Mouse (Mus musculus) liver, embryonic 12.5 days (tissue): Measurements from ENCODE around the gene Mllt10. TPM values are rescaled to one million over a fixed set of nuclear protein-coding genes. Genes with fewer than 3 reads are reported as not detected.
"Not testable (repeated sequence)": the region's sequence is repeated elsewhere in the genome, so short reads cannot be mapped to it uniquely, and the experiment has no call there.

Source experiments
- ATAC-seq: fragments of 200-750 bp; cut with Nextera tagmentation; 2 replicates; pipeline ENCODE4 v1.8.0; 2017; ENCODE audit warnings: moderate number of reproducible peaks, mild to moderate bottlenecking, moderate library complexity
- H3K27ac ChIP-seq: fragments of 300-500 bp; sonication (generic); 2 replicates; pipeline ENCODE4 v1.5.1; 2016; ENCODE audit warnings: mild to moderate bottlenecking
- H3K27me3 ChIP-seq: fragments of 300-500 bp; sonication (generic); replicated peaks from 2 replicates; pipeline ENCODE4 v1.6.1; 2016; ENCODE audit warnings: mild to moderate bottlenecking, moderate library complexity
- H3K36me3 ChIP-seq: fragments of 300-500 bp; sonication (generic); 2 replicates; pipeline ENCODE4 v1.6.1; 2016; ENCODE audit warnings: mild to moderate bottlenecking, moderate library complexity
- H3K4me1 ChIP-seq: fragments of 300-500 bp; sonication (generic); 2 replicates; pipeline ENCODE4 v1.6.1; 2016
- H3K4me2 ChIP-seq: fragments of 300-500 bp; sonication (generic); 2 replicates; pipeline ENCODE4 v1.6.1; 2016; ENCODE audit warnings: mild to moderate bottlenecking, moderate library complexity
- H3K4me3 ChIP-seq: fragments of 300-500 bp; sonication (generic); 2 replicates; pipeline ENCODE4 v1.5.1; 2016; ENCODE audit warnings: mild to moderate bottlenecking, moderate library complexity
- H3K9ac ChIP-seq: fragments of 300-500 bp; sonication (generic); 2 replicates; pipeline ENCODE4 v1.6.1; 2016; ENCODE audit warnings: mild to moderate bottlenecking, moderate library complexity
- H3K9me3 ChIP-seq: fragments of 300-500 bp; sonication (generic); replicated peaks from 2 replicates; pipeline ENCODE4 v1.6.1; 2016; ENCODE audit warnings: mild to moderate bottlenecking, moderate library complexity
- WGBS: fragments of 180-500 bp; shearing (Covaris S2); methylation state at CpG from one replicate; pipeline ENCODE4 v1.1.7; 2016; ENCODE audit not compliant: insufficient replicate concordance; 5-methylcytosine and 5-hydroxymethylcytosine counted together
- polyA plus RNA-seq: library from polyadenylated mRNA; unstranded; fragments of >200 nt; fragmentation: Nextera tagmentation; extraction: Ambion mirVana; gene quantifications from 2 replicates; pipeline ENCODE4 v1.2.1, GENCODE M21; 2016

Gene Mllt10
- polyA plus RNA-seq, 1 experiment from 2014 or later = 39.2 TPM

DNA sequence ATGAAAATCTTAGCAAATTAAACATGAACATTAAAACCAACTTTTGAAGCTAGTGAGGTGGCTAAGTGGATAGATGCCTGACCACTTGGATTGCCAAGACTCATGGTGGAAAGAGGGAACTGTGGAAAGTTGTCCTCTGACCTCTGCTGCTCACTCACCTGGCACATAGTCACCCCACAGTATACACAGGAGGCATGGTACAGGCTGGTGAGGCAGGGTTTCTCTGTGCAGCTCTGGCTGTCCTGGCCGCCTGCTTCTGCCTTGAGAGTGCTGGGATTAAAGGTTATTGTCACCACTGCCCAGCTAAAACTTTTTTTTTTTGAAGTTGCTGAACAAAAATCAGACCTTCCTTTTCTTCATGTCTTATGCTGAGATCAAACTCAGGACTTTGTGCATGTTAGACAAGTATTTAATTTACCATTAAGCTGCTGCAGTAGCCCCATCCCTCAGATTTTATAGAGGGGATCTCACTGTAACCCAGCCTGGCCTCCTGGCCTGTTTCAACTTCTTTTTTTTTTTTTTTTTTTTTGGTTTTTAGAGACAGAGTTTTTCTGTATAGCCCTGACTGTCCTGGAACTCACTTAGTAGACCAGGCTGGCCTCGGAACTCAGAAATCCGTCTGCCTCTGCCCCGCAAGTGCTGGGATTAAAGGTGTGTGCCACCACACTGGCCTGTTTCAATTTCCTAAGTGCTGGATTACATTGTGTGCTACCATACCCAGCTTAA, 13.2 kb downstream of the Mllt10 start:
- Histone ChIP-seq H3K4me1 (peaks cover 21% of the 10 kb centered on the region), H3K9me3 (no peaks in the 10 kb centered on the region), H3K27ac (no peak overlapping the region), H3K4me3 (no peak overlapping the region), H3K4me2 (no peak overlapping the region), H3K36me3 (peaks cover 57% of the 10 kb centered on the region), H3K9ac (no peak overlapping the region), H3K27me3 (no peaks in the 10 kb centered on the region)
- no peak for ATAC-seq
- WGBS = 82% methylated on average over 4 of the region's 4 CpGs

DNA sequence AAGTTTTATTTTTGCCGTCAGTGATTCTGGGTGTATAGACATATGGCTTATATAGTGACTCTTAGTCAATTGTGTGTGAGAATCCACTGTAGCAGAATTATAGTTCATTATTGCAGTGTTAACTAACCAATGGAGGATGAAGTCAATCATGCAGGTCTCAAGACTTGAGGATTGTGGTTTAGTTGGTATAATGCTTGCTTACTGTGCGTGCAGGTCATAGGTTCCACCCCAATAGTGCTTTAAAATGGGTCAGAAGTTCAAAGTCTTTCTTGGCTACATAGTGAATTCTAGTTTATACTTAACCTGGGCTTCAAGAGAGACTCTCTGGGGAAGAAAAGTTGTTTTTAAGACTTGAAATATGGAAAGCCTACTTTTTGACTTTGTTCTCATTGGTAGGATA, 16.9 kb downstream of the Mllt10 start:
- Histone ChIP-seq H3K9ac (no peak overlapping the region), H3K4me3 (no peak overlapping the region), H3K27ac (no peak overlapping the region), H3K4me2 (no peak overlapping the region), H3K27me3 (no peaks in the 10 kb centered on the region), H3K4me1 (peaks cover 7% of the 10 kb centered on the region), H3K9me3 (no peaks in the 10 kb centered on the region), H3K36me3 (peaks cover 83% of the 10 kb centered on the region)
- ATAC-seq = no peak
- WGBS = 88% methylated on average over 2 of the region's 2 CpGs

DNA sequence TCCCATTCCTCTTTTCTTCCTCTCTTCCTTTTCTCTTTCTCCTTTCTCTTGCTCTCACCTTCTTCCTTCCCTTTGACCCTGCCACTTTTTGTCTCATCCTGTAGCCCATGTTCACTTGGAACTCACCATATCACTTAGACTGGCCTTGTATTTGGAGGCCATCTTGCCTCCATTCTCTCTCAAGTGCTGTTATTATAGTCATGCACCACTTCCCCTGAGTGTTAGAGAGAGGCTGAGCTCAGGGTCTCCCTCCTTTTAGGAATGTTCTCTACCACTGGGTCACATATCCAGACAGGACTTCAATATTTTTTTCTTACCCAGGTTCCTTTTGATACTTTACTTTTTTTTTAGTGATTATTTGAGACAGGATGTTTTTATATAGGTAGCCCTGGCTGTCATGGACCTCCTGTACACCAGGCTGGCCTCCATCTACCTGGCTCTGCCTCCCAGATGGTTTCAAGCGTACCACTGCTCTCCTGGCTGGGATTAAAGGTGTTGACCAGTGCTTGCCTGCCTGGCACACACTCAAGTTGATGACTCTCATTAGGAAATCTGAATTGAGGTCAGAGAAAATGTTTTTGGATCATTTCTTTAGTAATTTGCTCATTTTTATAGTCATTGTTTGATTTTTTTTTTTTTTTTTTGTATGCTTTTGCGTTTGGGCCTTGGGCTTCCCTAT, 25.3 kb downstream of the Mllt10 start:
- H3K27me3 ChIP-seq = no peaks in the 10 kb centered on the region
- H3K9ac ChIP-seq = no peak overlapping the region
- no peaks in the 10 kb centered on the region for H3K9me3 ChIP-seq
- H3K4me2 ChIP-seq = no peak overlapping the region
- H3K36me3 ChIP-seq = peaks cover 85% of the 10 kb centered on the region
- no peaks in the 10 kb centered on the region for H3K4me1 ChIP-seq
- no peak overlapping the region for H3K4me3 ChIP-seq
- no peak overlapping the region for H3K27ac ChIP-seq
- WGBS = 91% methylated on average over 2 of the region's 2 CpGs
- no peak for ATAC-seq

DNA sequence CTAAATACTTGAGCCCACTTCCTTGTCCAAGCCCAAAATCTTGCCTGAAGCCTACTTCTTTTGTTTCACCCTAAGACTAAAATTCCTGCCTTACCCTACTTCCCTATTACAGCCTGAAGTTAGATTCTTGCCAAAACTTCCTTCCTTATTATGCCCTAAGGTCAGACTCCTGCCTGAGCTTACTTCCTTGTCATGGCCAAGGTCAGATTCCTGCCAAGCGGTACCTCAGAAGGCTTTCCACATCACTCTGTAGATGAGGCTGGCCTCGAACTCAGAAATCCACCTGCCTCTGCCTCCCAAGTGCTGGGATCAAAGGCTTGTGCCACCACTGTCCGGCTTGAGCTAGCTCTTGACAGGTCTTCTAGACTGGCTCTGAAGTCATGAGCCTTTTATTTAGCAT, 32.7 kb downstream of the Mllt10 start:
- H3K36me3 ChIP-seq = peaks cover 93% of the 10 kb centered on the region
- not testable (repeated sequence) for ATAC-seq, H3K9ac ChIP-seq, H3K4me3 ChIP-seq, H3K27ac ChIP-seq, H3K4me1 ChIP-seq, H3K9me3 ChIP-seq, H3K4me2 ChIP-seq, H3K27me3 ChIP-seq
- WGBS = 80% methylated on average over 3 of the region's 3 CpGs

DNA sequence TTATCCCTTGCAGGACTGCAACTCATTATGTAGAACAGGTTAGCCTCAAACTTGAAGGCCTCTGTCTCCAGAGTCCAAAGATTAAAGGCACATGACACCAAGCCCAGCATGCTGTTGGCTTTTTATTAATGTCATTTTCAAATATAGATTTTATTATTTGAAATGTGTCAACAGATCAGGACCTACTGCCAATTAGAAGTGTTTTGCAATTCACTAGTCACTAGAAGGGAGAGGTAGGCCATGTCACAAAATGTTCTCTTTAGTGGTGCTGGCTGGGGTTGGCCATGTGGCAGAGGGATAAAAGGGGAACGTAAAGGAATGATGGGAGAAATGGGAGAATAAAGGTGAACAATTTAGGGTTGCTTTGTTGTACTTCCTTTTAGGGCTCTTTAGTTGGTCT, 38.8 kb downstream of the Mllt10 start:
- no peak overlapping the region for H3K4me3 ChIP-seq
- H3K4me1 ChIP-seq = no peaks in the 10 kb centered on the region
- WGBS = 83% methylated on average over 1 of the region's 1 CpGs
- peaks cover 71% of the 10 kb centered on the region for H3K36me3 ChIP-seq
- H3K9ac ChIP-seq = no peak overlapping the region
- H3K27ac ChIP-seq = no peak overlapping the region
- H3K4me2 ChIP-seq = no peak overlapping the region
- ATAC-seq = no peak
- H3K27me3 ChIP-seq = no peaks in the 10 kb centered on the region
- H3K9me3 ChIP-seq = no peaks in the 10 kb centered on the region

DNA sequence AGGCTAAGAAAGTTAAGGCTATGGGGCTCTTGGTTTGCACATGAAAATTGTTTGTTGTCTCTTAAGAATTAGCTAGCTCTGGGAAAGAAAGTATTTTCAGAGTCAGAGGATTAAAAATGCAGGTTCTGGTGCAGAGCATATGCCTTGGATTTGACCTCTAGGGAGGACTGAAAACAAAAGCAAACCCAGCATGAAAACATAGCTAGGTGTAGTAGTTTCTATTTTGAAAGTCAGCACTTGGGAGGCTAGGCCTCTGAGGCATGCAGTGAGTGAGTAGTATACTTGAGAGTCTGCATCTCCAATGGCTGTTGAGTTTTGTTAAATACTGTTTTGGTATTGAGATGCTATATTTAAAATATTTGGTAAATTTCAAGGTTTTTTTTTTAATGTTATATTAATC, 39.3 kb downstream of the Mllt10 start:
- Histone ChIP-seq H3K27ac (no peak overlapping the region), H3K36me3 (peaks cover 71% of the 10 kb centered on the region), H3K9me3 (no peaks in the 10 kb centered on the region)

DNA sequence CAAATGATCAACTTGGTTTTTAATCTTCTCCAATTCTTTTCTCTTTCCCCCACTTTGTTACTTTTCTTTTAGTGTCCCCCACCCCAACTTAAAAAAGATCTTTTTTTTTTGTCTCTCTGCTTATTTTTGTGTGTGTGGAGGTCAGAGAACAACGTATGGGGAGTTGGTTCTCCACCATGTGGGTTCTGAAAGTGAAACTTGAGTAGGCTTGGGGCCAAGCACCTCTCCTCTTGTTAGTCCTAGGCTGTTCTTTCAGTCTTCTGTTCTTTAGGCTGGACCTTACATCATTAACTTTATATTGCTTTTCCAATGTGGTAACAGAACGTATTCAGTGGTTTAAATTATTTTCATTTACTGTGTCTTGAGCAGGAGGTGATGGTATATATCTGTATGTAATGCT, 40.8 kb downstream of the Mllt10 start:
- Histone ChIP-seq H3K9me3 (no peaks in the 10 kb centered on the region), H3K27ac (no peak overlapping the region), H3K9ac (no peak overlapping the region), H3K36me3 (peaks cover 69% of the 10 kb centered on the region), H3K27me3 (no peaks in the 10 kb centered on the region), H3K4me2 (no peak overlapping the region), H3K4me3 (no peak overlapping the region), H3K4me1 (no peaks in the 10 kb centered on the region)
- no peak for ATAC-seq
- 75% methylated on average over 2 of the region's 2 CpGs for WGBS

More for the DNA sequence above, 39.3 kb downstream of the Mllt10 start:
- Histone ChIP-seq H3K27me3 (no peaks in the 10 kb centered on the region), H3K9ac (no peak overlapping the region), H3K4me3 (no peak overlapping the region), H3K4me1 (no peaks in the 10 kb centered on the region), H3K4me2 (no peak overlapping the region)
- no peak for ATAC-seq

DNA sequence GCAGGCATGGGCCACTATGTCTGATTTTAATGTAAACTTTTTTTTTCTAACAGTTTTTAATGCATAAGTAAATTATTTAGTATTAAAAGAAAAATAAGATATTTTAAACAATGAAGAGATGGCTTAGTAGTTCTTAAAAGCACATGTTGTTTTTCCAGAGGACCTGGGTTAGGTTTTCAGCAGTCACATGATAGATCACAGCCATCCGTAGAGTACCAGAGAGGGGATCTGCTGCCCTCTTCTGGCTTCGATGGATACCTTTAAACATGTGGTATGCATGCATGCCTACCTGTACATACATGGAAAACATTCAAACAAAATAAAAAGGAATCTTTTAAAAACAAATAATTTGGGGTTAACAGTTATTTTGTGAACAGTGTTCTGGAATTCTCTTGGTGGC, 45.9 kb downstream of the Mllt10 start:
- no peak overlapping the region for H3K4me3 ChIP-seq
- 72% methylated on average over 2 of the region's 2 CpGs for WGBS
- no peak for ATAC-seq

DNA sequence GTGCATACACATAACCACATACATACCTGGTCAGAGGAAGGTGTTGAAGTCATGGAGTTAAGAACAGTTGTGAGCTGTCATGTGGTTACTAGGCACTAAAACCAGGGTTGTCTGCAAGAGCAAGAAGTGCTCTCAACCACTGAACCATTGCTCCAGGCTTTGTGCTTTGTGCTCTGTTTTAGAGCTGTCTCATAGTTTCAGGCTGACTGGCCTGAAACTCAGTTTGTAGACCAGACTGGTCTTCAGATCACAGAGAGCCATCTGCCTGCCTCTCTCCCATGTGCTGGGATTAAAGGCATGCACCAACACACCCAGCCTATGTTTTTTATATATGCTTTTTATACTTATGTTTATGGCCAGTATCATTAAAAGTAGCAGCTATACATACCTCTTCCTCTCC, 52.5 kb downstream of the Mllt10 start:
- H3K4me2 ChIP-seq = no peak overlapping the region
- H3K4me1 ChIP-seq = no peaks in the 10 kb centered on the region
- H3K27ac ChIP-seq = no peak overlapping the region
- H3K4me3 ChIP-seq = no peak overlapping the region
- H3K9me3 ChIP-seq = no peaks in the 10 kb centered on the region
- ATAC-seq = no peak
- H3K36me3 ChIP-seq = peaks cover 52% of the 10 kb centered on the region
- no peak overlapping the region for H3K9ac ChIP-seq
- H3K27me3 ChIP-seq = no peaks in the 10 kb centered on the region

More for the DNA sequence above, 45.9 kb downstream of the Mllt10 start:
- H3K27ac ChIP-seq = no peak overlapping the region
- H3K9ac ChIP-seq = no peak overlapping the region
- H3K9me3 ChIP-seq = no peaks in the 10 kb centered on the region
- peaks cover 60% of the 10 kb centered on the region for H3K36me3 ChIP-seq
- H3K4me2 ChIP-seq = no peak overlapping the region
- H3K27me3 ChIP-seq = no peaks in the 10 kb centered on the region
- H3K4me1 ChIP-seq = no peaks in the 10 kb centered on the region

DNA sequence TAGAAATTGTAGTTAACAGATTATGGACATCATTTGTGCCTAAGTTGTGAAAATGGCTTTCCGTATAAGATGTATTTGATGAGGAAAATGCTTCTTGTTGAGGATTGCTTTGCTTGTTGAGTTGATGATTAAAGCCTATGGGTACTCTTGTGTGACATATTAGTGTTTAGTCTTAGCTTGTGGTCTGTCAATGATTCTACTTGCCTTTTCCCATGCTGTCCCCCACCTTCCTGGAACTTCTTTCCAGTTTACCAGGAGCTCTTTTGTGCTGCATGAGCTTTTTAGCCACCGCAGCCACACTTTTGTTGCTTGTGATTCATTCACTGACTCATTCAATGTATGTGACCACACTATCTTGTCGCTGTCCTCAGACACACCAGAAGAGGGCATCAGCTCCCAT, 53.2 kb downstream of the Mllt10 start:
- Histone ChIP-seq H3K4me1 (no peaks in the 10 kb centered on the region), H3K36me3 (peaks cover 59% of the 10 kb centered on the region), H3K9me3 (no peaks in the 10 kb centered on the region), H3K9ac (no peak overlapping the region), H3K27me3 (no peaks in the 10 kb centered on the region), H3K4me2 (no peak overlapping the region), H3K27ac (no peak overlapping the region), H3K4me3 (no peak overlapping the region)
- ATAC-seq = no peak
- WGBS = 90% methylated on average over 3 of the region's 3 CpGs

DNA sequence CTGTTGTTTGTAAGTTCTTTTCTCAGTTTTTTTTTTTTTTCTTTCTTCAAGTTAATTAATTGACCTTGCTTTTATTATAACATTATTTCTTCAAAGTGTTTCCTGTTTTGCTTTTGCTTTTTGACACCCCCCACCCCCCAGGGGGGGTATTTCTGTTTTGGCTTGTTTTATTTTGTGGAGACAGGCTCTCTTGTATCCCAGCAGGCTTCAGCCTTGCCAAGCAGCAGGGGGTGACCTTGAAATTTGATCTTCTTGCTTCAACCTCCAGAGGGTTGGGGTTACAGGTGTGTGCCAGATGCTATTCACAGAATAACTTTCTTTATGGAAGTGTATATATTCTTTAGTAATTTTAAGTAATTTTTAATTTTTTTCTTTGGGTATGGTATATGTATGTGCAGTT, 56.4 kb downstream of the Mllt10 start:
- no peak overlapping the region for H3K4me3 ChIP-seq
- no peak overlapping the region for H3K4me2 ChIP-seq
- peaks cover 72% of the 10 kb centered on the region for H3K36me3 ChIP-seq
- no peak for ATAC-seq
- H3K9me3 ChIP-seq = no peaks in the 10 kb centered on the region
- H3K4me1 ChIP-seq = no peaks in the 10 kb centered on the region
- no peaks in the 10 kb centered on the region for H3K27me3 ChIP-seq
- no peak overlapping the region for H3K27ac ChIP-seq
- H3K9ac ChIP-seq = no peak overlapping the region

DNA sequence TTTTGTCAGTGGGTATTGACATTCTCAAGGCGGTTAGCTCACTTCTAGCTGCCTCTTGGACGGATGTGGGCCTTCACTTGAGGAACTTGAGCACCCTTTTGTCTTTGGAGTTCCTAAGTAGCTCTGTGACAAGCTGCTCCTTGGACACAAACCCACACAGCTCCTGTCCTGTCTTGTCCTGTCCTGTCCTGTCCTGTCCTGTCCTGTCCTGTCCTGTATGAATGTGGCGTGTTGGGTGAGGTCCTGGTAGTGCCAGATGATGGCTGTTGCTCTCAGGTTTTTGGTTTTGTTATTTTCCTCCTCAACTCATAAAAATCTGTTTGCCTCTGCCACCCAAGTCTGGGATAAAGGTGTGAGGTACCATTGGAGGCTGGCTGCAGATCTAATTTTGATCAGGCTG, 61.4 kb downstream of the Mllt10 start:
- no peak overlapping the region for H3K4me2 ChIP-seq
- no peaks in the 10 kb centered on the region for H3K9me3 ChIP-seq
- no peak overlapping the region for H3K4me3 ChIP-seq
- no peak overlapping the region for H3K27ac ChIP-seq
- H3K36me3 ChIP-seq = peaks cover 65% of the 10 kb centered on the region
- no peaks in the 10 kb centered on the region for H3K27me3 ChIP-seq
- H3K4me1 ChIP-seq = no peaks in the 10 kb centered on the region
- H3K9ac ChIP-seq = no peak overlapping the region
- no peak for ATAC-seq
- 89% methylated on average over 3 of the region's 3 CpGs for WGBS

DNA sequence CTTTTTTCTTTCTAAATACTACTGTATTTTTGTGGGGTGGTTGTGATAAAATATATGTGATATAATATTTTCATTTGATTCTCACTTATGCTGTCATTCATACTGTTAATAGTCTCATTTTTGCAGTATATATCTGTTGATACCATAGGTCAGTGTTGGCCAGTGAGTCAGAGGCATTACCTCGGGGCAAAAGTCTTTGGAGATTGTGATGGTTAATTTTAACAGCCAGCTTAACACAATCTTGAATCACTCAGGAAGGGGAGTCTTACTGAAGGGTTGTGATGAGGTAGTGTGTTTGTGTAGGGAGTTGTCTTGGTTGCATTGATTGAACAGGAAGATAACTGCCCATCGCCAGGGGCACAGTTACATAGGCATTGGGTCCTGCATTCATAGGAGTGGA, 83.1 kb downstream of the Mllt10 start:
- WGBS = 74% methylated on average over 2 of the region's 2 CpGs
- H3K4me3 ChIP-seq = no peak overlapping the region
- H3K9ac ChIP-seq = no peak overlapping the region
- no peak overlapping the region for H3K27ac ChIP-seq
- H3K4me2 ChIP-seq = no peak overlapping the region
- H3K9me3 ChIP-seq = no peaks in the 10 kb centered on the region
- peaks cover 69% of the 10 kb centered on the region for H3K36me3 ChIP-seq
- no peaks in the 10 kb centered on the region for H3K27me3 ChIP-seq
- H3K4me1 ChIP-seq = no peaks in the 10 kb centered on the region
- ATAC-seq = no peak
